Mouse (Mus musculus) cerebellum, adult 2 months (tissue): ENCODE data around the gene Foxo6. TPM values are rescaled to one million over a fixed set of nuclear protein-coding genes. Genes with fewer than 3 reads are reported as not detected.
A peak's percentile ranks its signal among the peaks of the same experiment; 100 is the strongest.

ENCODE experiments used
- DNase-seq, 2 experiments: peaks; one replicate each; pipeline ENCODE4 v3.0.0; 2021
- H3K27ac ChIP-seq: fragments of 200-500 bp; 2 replicates; pipeline ENCODE4 v1.5.1; 2012; ENCODE audit warnings: low read length, control low read depth, inconsistent platforms; ENCODE audit not compliant: insufficient read depth
- H3K27me3 ChIP-seq: fragments of 200-500 bp; 2 replicates; pipeline ENCODE4 v1.6.1; 2012; ENCODE audit warnings: inconsistent platforms, mild to moderate bottlenecking, low read length, moderate library complexity; ENCODE audit not compliant: control insufficient read depth, insufficient read depth
- H3K4me1 ChIP-seq: fragments of 200-500 bp; 2 replicates; pipeline ENCODE4 v1.6.1; 2011; ENCODE audit warnings: low read length; ENCODE audit not compliant: control insufficient read depth, insufficient read depth
- H3K4me3 ChIP-seq: fragments of 200-500 bp; replicated peaks from 2 replicates; pipeline ENCODE3; 2011; ENCODE audit warnings: mild to moderate bottlenecking, low read depth, low read length, control low read depth; ENCODE audit not compliant: insufficient read depth
- CTCF ChIP-seq: fragments of 200-500 bp; IDR thresholded peaks from 2 replicates; pipeline ENCODE4 v1.5.1; 2011; ENCODE audit warnings: low read depth, mild to moderate bottlenecking, control low read depth, low read length, moderate library complexity, borderline replicate concordance; ENCODE audit not compliant: insufficient read depth
- POLR2A ChIP-seq: fragments of 200-500 bp; IDR thresholded peaks from 2 replicates; pipeline ENCODE4 v1.6.1; 2011; ENCODE audit warnings: low read length, control low read depth, borderline replicate concordance; ENCODE audit not compliant: insufficient read depth
- WGBS: fragments of 180-500 bp; shearing (Covaris S2); methylation state at CpG from one replicate; pipeline ENCODE4 v1.1.7; 2018; 5-methylcytosine and 5-hydroxymethylcytosine counted together
- polyA plus RNA-seq: library from polyadenylated mRNA; depleted of rRNA; stranded (reverse); fragments of >200 nt; gene quantifications from 2 replicates; pipeline ENCODE4 v1.2.3, GENCODE M21; 2012

Foxo6 gene
- polyA plus RNA-seq, 1 experiment = 2.0 TPM

DNA sequence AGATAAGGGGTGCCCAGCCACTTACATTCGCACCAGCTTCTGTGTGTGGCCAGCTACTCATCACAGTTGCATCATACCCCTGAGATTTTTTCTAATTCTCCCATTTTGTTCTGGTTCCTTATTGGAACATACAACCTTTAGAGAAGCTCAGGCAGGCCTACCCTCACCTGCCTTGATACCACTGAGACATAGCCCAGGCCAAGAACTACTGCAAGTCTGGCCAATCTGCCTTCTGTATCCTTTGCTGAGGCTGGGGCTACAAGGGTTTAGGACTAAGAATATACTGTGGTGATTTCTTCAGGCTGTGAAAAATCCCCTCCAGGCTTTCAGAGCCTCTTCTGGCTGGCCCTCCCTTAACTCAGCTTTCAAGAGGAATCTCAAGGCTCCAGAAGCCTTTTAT, 36.7 kb upstream of the Foxo6 start:
- Histone ChIP-seq H3K4me3 (no peak overlapping the region), H3K27me3 (no peaks in the 10 kb centered on the region), H3K27ac (no peak overlapping the region), H3K4me1 (no peaks in the 10 kb centered on the region)
- no peak for TF ChIP-seq CTCF
- TF ChIP-seq POLR2A = no peak
- no peak for DNase-seq
- WGBS = 100% methylated on average over 1 of the region's 1 CpGs

- TF ChIP-seq CTCF = peak; percentile 53; the same call in 1 of the 2 replicates
- TF ChIP-seq POLR2A = no peak
- Histone ChIP-seq H3K27me3 (no peaks in the 10 kb centered on the region), H3K4me1 (no peaks in the 10 kb centered on the region), H3K4me3 (no peak overlapping the region), H3K27ac (no peak overlapping the region)
- 45% methylated on average over 6 of the region's 6 CpGs for WGBS
- peak; percentile 9 to 18 for DNase-seq
These were observed 36.0 kb upstream of the Foxo6 start for GRCm38 (mm10) chr4:120323198-120323597.

- Histone ChIP-seq H3K27ac (no peak overlapping the region), H3K4me3 (no peak overlapping the region), H3K4me1 (peaks cover 6% of the 10 kb centered on the region; the same call in 1 of the 2 replicates), H3K27me3 (no peaks in the 10 kb centered on the region)
- DNase-seq = no peak
- WGBS = 71% methylated on average over 2 of the region's 2 CpGs
- no peak for TF ChIP-seq POLR2A
- TF ChIP-seq CTCF = no peak
These were observed 30.4 kb upstream of the Foxo6 start for GRCm38 (mm10) chr4:120317541-120317940.

GRCm38 (mm10) chr4:120316716-120317115, 29.6 kb upstream of the Foxo6 start:
- Histone ChIP-seq H3K4me3 (no peak overlapping the region), H3K27me3 (no peaks in the 10 kb centered on the region), H3K27ac (no peak overlapping the region), H3K4me1 (peaks cover 6% of the 10 kb centered on the region; the same call in 1 of the 2 replicates)
- TF ChIP-seq CTCF = no peak
- no peak for TF ChIP-seq POLR2A
- WGBS = 88% methylated on average over 4 of the region's 4 CpGs
- no peak for DNase-seq

GRCm38 (mm10) chr4:120314571-120314970, 27.4 kb upstream of the Foxo6 start:
- Histone ChIP-seq H3K27me3 (no peaks in the 10 kb centered on the region), H3K4me3 (no peak overlapping the region), H3K4me1 (peaks cover 6% of the 10 kb centered on the region; the same call in 1 of the 2 replicates), H3K27ac (no peak overlapping the region)
- DNase-seq = no peak
- TF ChIP-seq POLR2A (no peak), CTCF (no peak)
- WGBS = 39% methylated on average over 3 of the region's 3 CpGs

DNA sequence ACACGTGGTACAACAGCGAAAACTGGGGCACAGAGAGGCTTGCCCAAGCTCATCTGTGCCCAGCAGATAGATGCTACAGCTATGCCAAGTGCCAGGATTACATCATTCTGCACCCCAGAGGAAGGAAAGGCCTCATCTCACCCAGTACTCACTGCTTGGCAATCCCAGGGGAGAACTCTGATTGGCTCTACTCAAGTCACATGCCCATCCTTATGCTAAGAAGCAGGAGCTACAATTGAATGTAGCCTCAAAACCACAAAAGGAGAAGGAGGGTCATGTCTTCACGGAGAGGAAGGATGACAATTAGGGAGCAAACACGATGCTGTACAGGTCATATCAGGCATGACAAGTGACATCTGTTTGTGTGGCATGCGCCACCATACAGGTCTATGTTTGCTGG, 26.2 kb upstream of the Foxo6 start:
- DNase-seq = no peak
- no peak for TF ChIP-seq POLR2A
- no peak for TF ChIP-seq CTCF
- no peak overlapping the region for H3K27ac ChIP-seq
- H3K27me3 ChIP-seq = no peaks in the 10 kb centered on the region
- no peak overlapping the region for H3K4me3 ChIP-seq
- H3K4me1 ChIP-seq = peaks cover 6% of the 10 kb centered on the region; the same call in 1 of the 2 replicates
- 66% methylated on average over 5 of the region's 5 CpGs for WGBS

DNA sequence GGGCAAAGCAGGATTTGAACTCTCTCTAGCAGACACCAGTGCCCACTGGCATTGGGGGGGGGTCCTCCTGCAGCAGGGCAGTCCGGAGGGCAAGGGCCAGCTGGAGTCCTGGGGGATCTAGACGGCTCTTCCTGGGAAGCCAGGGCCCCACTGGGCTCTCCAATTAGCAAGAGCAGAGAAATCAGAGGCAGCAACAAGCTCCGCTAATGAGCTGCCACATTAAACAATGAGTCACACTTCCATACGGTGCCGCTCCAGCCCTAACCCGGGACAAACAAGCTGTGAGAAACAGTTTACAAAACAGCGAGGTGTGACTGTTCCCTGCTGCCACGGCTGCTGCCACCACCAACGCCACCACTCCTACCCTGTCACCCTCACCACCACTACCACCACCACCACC, 17.4 kb upstream of the Foxo6 start:
- no peaks in the 10 kb centered on the region for H3K4me1 ChIP-seq
- no peak for TF ChIP-seq POLR2A
- TF ChIP-seq CTCF = no peak
- no peak overlapping the region for H3K4me3 ChIP-seq
- H3K27me3 ChIP-seq = no peaks in the 10 kb centered on the region
- WGBS = 27% methylated on average over 9 of the region's 9 CpGs
- no peak overlapping the region for H3K27ac ChIP-seq
- DNase-seq = peak in 1 of 2 experiments; percentile 35

- TF ChIP-seq POLR2A (no peak), CTCF (no peak)
- 63% methylated on average over 7 of the region's 7 CpGs for WGBS
- no peaks in the 10 kb centered on the region; the same call in 1 of the 2 replicates for H3K4me1 ChIP-seq
- H3K27me3 ChIP-seq = no peaks in the 10 kb centered on the region
- H3K4me3 ChIP-seq = no peak overlapping the region
- DNase-seq = no peak
- H3K27ac ChIP-seq = no peak overlapping the region
These were observed 12.1 kb upstream of the Foxo6 start for GRCm38 (mm10) chr4:120299287-120299686.
